Comparison of ENCODE assay signal across 27 mouse cellular contexts in the genomic region with DNA sequence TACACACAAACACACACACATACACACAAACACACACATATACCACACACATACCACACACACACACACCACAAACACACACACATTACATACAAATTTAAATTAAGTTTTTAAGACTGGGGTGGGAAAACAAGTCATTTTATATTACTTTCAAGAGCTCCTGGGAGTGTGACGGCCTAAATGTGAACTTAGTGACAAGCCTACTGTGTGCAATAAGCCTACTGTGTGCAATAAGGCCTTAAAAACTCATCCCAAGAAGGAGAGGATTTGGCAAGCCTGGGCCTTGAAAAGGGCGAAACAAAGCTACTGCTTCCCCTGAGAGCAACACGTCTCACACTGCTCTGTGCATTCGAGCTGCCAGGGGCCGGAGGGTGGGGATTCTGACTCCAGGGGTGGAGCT. TPM values are rescaled to one million over a fixed set of nuclear protein-coding genes. Genes with fewer than 3 reads are reported as not detected.
"Had no signal": no experiment of that assay in that cellular context is flagged by ENCODE, and none has a peak within 500 bp of the region (broad histone marks: within the 10 kb centered on the region; RNA-seq: fewer than 3 reads in every experiment).

No protein-coding gene starts in this region.

- H3K36me3 ChIP-seq: heart, embryonic 10.5 days; heart, embryonic 12.5 days; hindbrain, embryonic 13.5 days; hindbrain, embryonic 15.5 days; intestine, embryonic 15.5 days; limb, embryonic 13.5 days; limb, embryonic 15.5 days; liver, embryonic 12.5 days had no signal

- H3K27me3 ChIP-seq: heart, embryonic 12.5 days; hindbrain, embryonic 13.5 days; hindbrain, embryonic 15.5 days; intestine, embryonic 15.5 days; limb, embryonic 13.5 days; limb, embryonic 15.5 days; liver, embryonic 12.5 days had no signal

- H3K9me3 ChIP-seq: heart, embryonic 10.5 days; heart, embryonic 12.5 days; hindbrain, embryonic 10.5 days; hindbrain, embryonic 13.5 days; hindbrain, embryonic 15.5 days; intestine, embryonic 15.5 days; limb, embryonic 13.5 days; limb, embryonic 15.5 days; liver, embryonic 12.5 days had no signal

- H3K4me2 ChIP-seq: heart, embryonic 12.5 days; hindbrain, embryonic 13.5 days; hindbrain, embryonic 15.5 days; intestine, embryonic 15.5 days; limb, embryonic 13.5 days; limb, embryonic 15.5 days; liver, embryonic 12.5 days had no signal

- H3K9ac ChIP-seq: heart, embryonic 12.5 days; hindbrain, embryonic 13.5 days; hindbrain, embryonic 15.5 days; intestine, embryonic 15.5 days; limb, embryonic 13.5 days; limb, embryonic 15.5 days; liver, embryonic 12.5 days; liver, embryonic 14.5 days had no signal

- H3K4me3 ChIP-seq: gastrocnemius, adult 2 months; heart, embryonic 10.5 days; heart, embryonic 12.5 days; hindbrain, embryonic 10.5 days; hindbrain, embryonic 13.5 days; hindbrain, embryonic 15.5 days; intestine, embryonic 15.5 days; layer of hippocampus, adult 2 months; limb, embryonic 13.5 days; limb, embryonic 15.5 days; liver, embryonic 12.5 days had no signal

- H3K27ac ChIP-seq: gastrocnemius, adult 2 months; heart, embryonic 10.5 days; hindbrain, embryonic 10.5 days; hindbrain, embryonic 13.5 days; hindbrain, embryonic 15.5 days; intestine, embryonic 15.5 days; layer of hippocampus, adult 2 months; limb, embryonic 13.5 days; limb, embryonic 15.5 days; liver, embryonic 12.5 days; liver, embryonic 14.5 days had no signal

- ATAC-seq: inflammation-experienced regulatory T-cells, adult 6 months; intestine, embryonic 15.5 days; intestine, postnatal 0 days; liver, embryonic 12.5 days had no signal

- DNase-seq: gastrocnemius, adult 2 months; gastrocnemius, postnatal 10 days; gastrocnemius, postnatal 25 days; heart, adult 18-20 months; heart, postnatal 10 days; heart, postnatal 4 days; kidney, adult 18-20 months; kidney, adult 8-10 months; kidney, postnatal 10 days; kidney, postnatal 4 days; layer of hippocampus, adult 9-11 months; layer of hippocampus, postnatal 36 days; left cerebral cortex, postnatal 4 days had no signal

RNA-seq across cellular contexts. Expression of a gene that starts 30.3 kb away (rescaled TPM):
- total RNA-seq: granulocyte monocyte progenitor cell, adult 5-6 weeks had no signal
- polyA plus RNA-seq: inflammation-experienced regulatory T-cells, adult 6 months had no signal
